Mouse (Mus musculus) heart, adult 18-20 months (tissue): ENCODE measurements around the gene Prelid3b. TPM values are rescaled to one million over a fixed set of nuclear protein-coding genes. Genes with fewer than 3 reads are reported as not detected.

Experiments
- DNase-seq, 2 experiments: peaks; one replicate each; pipeline ENCODE4 v3.0.0; 2021 to 2022; ENCODE audit warnings: mixed read lengths in 1 of 2
- long read RNA-seq, 2 experiments: library from polyadenylated mRNA; stranded (forward); transcript quantifications; one replicate each; pipeline ENCODE4 v2.0.0; 2021
- total RNA-seq, 2 experiments: library from RNA; stranded (reverse); gene quantifications; 2 replicates each; pipeline ENCODE4 v1.2.3; 2021

Prelid3b gene
- total RNA-seq: 10 to 100 TPM; 55.5 to 60.0 TPM
- long read RNA-seq, experiment 1, transcript Prelid3b-201 (6 exons, 1,553 nt): major isoform, 73 of 86 reads
- long read RNA-seq, experiment 1, partial matches to known transcripts: 1 of 86 reads
- long read RNA-seq, experiment 1, other reads (novel, unspliced or antisense): 12 of 86 reads
- long read RNA-seq, experiment 2, transcript Prelid3b-201 (6 exons, 1,553 nt): major isoform, 42 of 49 reads
- long read RNA-seq, experiment 2, partial matches to known transcripts: 1 of 49 reads
- long read RNA-seq, experiment 2, other reads (novel, unspliced or antisense): 4 of 49 reads

DNA sequence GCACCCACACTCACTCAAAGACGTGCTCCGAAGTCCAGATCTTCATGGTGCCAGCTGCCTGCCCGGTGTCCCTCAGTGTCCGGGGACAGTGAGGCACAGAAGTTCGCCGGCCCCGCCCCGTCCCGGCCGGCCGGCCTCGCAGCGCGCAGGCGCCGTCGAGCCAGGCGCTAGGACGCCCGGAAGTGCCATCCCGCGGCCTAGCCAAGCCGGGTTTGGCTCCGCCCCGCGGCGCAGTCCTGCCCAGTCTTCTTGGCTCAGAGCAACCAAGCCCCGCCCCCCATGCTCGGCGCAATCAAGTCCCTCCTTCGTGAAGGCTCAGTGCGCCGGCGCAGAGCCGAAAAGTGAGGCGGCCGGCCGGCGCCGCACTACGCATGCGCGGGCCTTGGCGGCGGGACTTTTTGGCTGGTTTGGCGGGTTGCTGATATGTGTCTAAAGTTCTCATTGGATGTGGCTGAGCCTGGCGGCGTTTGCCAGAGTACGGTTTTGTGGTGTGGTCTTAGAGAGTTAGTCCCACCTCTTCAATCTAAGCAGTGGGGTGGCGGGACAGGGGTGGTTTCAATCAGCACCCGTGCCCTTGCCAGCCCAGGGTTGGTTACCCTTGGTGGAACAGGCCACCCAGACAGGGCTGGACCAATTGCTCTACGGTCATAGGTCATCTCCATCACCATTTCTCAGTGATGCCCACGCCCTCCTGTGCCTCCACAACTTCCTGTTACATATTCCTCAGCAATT lies at the start of gene Prelid3b:
Gene Prelid3b (minus strand): TSS at position 264 of the 732 bp plus-strand sequence.
- DNase-seq: peak; percentile 99

- DNase-seq: no peak
These were observed 49.3 kb upstream of the Prelid3b start for GRCm38 (mm10) chr2:174522134-174522533.

GRCm38 (mm10) chr2:174517141-174518079 lies 44.5 kb upstream of the Prelid3b start:
- no peak for DNase-seq

DNA sequence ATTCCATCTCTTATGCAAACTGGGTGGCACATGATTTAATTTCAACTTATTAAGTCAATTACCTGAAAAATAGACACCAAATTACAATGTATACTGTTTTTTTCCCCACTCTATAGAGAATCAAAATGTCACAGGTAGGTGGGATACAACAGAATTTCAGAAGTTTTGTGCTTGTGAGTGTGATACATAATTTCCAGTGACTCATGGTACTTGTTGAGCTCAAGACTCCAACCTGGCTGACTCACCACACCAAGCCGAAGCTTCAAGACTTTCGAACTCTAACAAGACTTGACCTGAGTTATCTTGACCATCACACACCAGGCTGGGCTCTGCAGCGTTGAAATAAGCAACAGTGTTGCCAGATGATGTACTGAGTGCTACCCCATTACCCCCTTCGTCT lies 42.0 kb upstream of the Prelid3b start:
- no peak for DNase-seq

GRCm38 (mm10) chr2:174513827-174514226 lies 40.9 kb upstream of the Prelid3b start:
- no peak for DNase-seq

- DNase-seq: no peak
These were observed 36.9 kb upstream of the Prelid3b start for GRCm38 (mm10) chr2:174509825-174510224.

GRCm38 (mm10) chr2:174507998-174508397 lies 35.1 kb upstream of the Prelid3b start:
- no peak for DNase-seq

DNA sequence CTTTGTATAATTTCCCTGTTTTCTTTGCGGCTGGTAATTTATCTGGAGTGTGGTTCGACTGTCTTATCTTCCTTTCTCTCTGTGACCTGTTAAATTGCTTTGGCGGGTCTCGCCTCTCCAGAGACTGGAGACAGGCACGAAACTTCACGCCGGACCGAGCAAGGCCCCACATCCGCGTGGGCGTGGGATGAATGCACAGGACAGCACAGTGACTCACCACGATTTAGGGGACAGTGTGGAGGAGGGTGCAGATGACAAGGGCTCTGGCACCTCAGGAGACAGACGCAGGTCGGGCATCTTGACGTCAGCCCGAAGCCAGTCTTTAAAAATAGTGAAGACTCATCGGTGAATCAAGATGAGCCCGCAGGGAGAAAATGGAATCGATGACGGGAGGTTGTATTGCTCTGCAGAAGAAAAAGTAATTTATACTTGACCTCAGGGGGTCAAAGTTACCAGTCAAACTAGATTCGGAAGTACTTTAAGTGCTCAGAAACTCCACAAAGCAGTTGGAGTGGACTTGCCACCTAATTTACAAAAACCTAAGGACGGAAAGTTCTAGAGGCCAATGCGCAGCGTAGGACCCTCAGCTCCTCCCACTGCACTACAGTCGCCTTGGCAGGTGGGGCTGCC lies 30.1 kb upstream of the Prelid3b start:
- no peak for DNase-seq

DNA sequence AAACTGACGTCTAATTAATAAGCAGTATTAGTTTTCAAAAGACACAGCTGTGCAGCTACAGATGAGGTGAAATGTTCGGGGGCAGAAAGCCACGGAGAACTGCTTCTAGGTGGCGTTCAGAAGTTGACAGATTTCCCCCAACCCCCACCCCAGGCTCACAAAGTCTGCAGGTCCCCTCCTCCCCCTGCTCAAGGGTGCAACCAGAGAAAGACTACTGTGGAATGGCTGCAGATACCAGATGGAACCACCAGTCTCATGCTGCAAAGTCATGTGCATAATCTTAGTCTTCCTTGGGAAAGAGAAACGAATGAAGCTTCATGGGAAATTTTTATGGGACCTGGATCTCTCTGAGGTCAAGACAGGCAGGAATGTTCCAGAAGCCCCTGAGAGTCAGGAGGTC lies 29.4 kb upstream of the Prelid3b start:
- DNase-seq: no peak

GRCm38 (mm10) chr2:174501517-174501916 lies 28.6 kb upstream of the Prelid3b start:
- DNase-seq: no peak

DNA sequence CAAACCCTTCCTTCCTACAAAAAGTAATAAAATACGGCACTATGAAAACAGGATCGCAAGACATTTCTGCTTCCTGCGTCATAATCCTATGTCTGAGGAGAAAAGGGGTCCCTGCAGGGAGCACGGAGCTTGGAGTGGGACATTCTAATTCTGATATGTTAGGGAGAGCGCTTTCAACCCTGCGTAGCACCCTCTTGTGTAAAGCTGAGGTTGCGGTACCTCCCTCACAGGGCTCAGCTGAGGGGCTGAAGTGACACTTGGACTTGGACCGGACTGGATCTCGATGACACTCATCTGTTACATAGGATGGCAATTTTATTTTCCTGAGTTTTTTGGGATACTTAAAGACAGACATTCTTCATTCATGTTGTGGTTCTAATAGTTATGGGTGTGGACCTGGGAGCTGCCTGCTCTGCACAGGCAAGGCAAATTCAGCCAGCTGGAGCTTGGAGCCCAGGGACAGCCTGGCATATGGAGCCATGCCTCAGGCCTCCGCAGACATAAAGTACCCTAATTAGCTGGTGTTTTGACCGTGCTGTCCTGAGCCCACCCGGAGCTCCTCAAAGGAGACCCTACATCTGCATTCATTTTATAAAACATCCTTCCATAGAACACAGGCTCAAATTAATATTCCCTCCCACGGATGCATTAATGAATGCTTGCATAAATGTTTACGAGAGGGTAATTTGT lies 28.1 kb upstream of the Prelid3b start:
- DNase-seq: no peak

- peak; percentile 34 for DNase-seq
These were observed 20.0 kb upstream of the Prelid3b start for GRCm38 (mm10) chr2:174492858-174493257.

GRCm38 (mm10) chr2:174487005-174487404 lies 14.1 kb upstream of the Prelid3b start:
- DNase-seq: no peak

DNA sequence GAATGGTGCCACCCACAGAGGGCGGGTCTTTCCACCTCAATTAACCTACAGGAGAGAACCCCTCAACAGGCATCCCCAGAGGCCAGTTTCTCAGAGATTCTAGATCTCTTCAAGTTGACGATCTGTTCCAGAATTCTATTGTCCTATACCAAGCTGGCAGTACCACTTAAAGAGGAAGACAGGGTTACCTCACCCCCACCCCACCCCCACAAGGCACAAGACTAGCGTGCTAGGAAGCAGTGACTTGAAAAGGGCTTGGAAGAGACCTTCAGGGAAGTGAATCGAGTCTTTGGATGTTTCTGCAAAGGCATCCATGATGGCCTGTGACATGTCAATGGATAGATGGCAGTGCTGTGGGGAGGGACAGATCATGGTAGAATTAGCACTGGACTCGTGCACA lies 5.9 kb upstream of the Prelid3b start:
- DNase-seq: no peak

GRCm38 (mm10) chr2:174477543-174478319 lies 4.8 kb upstream of the Prelid3b start:
- no peak for DNase-seq

DNA sequence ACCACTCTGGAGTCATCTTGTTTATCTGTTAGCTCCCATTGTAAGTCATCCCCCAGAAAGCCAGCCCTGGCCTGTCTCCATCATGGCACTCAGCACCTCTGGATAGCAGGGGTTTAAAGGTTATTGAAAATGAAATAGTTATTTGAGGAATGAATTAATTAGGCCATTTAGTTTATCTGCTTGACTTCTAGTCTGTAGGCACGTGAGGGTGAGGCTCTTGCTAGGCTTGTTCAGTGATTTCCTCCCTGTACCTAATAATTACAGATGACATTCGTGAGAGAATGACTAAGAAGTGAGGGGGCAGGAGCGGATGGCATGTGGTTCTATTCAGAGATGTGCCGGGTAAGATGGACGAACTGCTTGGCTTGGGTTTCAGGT lies 658 bp upstream of the Prelid3b start:
- DNase-seq: no peak

DNA sequence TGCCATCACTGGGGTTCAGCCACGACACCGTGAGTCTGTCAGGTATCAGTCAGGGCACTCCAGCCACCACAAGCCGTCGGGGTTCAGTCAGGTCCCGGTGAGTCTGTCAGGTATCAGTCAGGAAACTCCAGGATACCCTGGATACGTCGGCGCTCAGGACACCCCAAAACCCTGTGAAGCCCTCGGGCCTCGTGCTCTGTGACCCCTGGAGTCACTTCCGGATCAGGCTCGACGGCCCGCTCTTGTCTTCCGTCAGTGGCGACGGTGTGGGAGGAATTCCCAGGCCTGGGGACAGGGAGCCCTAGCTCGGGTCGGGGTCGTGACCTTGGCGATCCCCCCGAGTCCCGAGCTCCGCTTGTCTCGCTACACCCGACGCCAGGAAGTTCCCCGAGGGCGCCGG lies 474 bp downstream of the Prelid3b start:
- DNase-seq: no peak

GRCm38 (mm10) chr2:174470786-174471405 lies 2.0 kb downstream of the Prelid3b start:
- no peak for DNase-seq

DNA sequence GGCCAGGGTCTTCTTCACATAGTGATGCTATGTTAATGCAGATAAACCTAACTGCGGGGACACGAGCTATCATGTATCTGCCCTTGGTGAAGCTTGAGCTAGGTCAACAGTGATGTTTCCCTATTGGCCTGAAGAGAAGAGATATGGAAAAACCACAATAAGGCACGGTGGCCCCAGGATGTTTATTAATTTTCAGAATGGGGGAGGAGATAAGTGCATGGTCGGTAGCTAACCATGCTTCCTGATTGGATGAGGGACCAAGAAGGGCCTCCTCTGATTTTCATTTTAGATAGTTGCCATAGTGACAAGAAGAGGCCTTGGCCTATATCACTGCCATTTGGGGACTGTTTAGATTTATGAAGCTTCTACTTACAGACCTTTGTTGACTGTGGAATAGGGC lies 2.5 kb downstream of the Prelid3b start:
- DNase-seq: no peak
